Mouse (Mus musculus) T-helper 17 cell (primary cell): ENCODE results near the gene Prmt3.

Experiments used
- in situ Hi-C, 2 experiments: fragments of 300-600 bp; cut with MboI, MseI; formaldehyde crosslinking; loops; 1 replicate in 1 of 2; 2 replicates in 1 of 2; pipeline ENCODE4 v1.15.1; 2025; ENCODE audit warnings: high pct_unique_total_duplicates in 2 of 2

Gene Prmt3

DNA sequence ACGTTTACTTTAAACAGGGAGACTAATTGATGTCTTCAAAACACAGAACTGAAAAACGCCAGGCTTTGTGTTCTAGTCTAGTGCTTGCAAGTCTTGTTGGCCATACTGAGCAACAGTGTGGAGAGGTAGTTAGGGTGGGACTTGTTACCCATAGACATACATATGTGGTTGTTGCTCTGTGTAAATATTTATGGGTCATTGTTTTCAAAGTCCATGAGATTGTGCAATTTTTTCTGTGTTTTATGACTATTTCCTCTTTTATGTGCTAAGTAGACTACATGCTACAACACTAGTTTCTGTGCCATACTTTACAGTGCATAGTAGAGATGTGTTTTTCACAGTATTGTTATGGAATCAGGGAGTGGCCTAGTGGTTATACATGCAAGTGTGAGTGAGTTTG is 16.2 kb downstream of the Prmt3 start:
- in situ Hi-C loops: loop anchor here (5.0 to 25.0 kb wide), 2 partner anchors 123 to 982 kb away; no protein-coding TSS in a partner anchor

DNA sequence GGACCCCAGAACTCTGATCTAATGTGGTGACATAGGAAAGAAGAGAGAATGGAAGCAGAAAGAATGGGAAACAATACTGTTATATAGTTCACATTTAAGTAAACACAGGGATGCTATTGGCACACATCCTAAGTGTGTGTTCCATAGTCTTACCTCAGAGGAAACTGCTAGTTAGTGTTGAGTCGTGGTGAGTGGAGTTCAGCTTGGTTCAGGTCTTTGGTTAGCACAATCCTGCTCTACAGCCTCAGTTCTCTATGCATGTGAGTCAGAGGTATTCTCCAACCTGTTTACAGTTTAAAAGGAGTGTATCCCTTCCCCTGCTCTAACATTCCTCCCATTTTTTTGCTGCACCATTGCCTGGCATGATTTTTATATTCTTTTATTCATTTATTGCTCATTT is 19.0 kb downstream of the Prmt3 start:
- in situ Hi-C loops: loop anchor here (25.0 kb wide), 1 partner anchor 985 kb away; no protein-coding TSS in a partner anchor

DNA sequence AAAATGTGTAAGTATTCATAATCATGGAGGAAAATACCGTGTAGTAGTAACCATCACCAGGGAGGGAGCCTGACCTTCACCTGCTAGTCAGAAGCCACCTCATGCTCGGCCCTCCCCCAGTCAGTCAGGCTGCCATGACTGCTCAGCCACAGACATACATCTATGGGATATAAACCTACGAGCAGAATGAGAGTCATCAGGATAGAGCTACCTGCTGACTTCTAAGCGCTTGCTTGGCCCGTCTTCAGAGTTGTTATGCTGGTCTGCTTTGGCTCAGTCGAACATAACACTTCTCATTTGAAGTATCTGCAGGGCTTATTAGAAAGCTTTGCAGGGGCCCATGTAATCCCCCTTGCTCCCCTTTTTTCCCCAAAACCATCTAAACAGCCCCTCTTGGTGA is 25.4 kb downstream of the Prmt3 start:
- in situ Hi-C loops: loop anchor here in 1 of 2 experiments (5.0 kb wide), 1 partner anchor 54 kb away; no protein-coding TSS in a partner anchor

DNA sequence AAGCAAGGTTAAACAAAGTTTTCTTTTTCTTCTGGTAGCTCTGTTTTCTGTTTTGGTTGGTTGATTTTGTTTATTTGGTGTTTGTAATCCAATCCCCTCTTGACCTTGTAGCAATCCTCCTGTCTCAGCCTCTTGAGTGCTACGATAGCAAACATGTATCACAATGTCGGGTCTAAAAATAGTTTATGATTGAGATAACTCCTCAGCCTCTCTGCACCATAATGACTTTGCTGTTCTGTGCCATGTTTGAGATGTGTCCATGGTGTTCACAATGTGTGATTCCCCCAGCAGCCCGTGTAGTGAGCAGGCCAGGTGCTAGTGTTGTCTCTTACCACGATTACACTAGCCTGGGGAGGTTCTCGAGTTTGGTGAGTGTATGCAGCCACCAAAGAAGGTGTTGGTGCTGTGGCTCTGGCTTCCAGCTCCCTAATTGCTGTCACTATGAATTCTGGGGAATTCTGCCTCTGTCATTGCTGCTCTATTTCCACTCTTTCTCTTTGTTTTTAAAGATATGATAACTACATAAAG is 26.6 kb downstream of the Prmt3 start:
- in situ Hi-C loops: loop anchor here in 1 of 2 experiments (5.0 kb wide), 1 partner anchor 53 kb away; no protein-coding TSS in a partner anchor

DNA sequence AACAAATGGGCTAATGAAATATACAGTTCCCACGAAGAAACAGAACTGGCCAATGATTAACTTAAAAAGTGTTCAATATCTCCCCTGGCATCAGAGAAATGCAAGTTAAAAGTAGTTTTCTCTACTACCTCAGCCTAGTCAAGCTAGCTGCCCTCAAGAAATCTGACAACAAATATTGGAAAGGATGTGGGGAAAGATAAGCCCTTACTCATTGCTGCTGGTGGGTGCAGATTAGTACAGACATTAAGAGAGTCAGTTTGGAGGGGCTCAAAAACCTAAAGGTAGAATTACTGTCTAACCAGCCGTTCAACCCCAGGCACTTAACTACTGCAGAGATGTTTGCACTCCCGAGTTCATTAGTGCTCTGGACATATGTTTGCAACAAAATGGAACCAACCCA is 27.5 kb downstream of the Prmt3 start:
- in situ Hi-C loops: no loop called here

DNA sequence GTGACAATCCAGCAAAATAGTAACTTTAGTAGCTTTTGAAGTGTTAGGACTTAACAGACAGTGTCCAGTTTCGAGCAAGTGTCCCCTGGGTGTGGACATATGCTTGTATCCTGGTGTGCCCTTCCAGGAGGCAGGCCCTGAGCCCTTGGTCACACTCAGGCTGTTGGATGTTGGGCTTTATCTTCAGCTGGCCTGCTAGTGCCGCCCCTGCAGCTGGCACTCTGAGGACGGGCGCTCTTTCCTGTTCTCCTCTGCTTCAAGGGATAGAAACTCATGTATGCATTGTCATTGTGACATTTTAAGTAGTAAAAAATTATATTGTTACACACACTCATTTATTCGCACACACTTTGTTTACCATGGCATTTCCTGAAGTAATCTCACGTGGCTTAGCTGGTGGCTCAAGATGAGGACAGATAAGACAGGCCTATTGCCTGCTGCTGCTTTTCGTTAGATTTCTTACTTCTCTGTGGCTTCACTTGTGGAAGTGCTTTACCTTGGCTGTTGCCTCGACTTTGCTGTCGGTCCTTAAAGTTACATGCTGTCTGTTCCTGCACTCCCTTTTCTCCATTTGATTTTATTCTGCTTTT is 29.0 kb downstream of the Prmt3 start:
- in situ Hi-C loops: no loop called here

DNA sequence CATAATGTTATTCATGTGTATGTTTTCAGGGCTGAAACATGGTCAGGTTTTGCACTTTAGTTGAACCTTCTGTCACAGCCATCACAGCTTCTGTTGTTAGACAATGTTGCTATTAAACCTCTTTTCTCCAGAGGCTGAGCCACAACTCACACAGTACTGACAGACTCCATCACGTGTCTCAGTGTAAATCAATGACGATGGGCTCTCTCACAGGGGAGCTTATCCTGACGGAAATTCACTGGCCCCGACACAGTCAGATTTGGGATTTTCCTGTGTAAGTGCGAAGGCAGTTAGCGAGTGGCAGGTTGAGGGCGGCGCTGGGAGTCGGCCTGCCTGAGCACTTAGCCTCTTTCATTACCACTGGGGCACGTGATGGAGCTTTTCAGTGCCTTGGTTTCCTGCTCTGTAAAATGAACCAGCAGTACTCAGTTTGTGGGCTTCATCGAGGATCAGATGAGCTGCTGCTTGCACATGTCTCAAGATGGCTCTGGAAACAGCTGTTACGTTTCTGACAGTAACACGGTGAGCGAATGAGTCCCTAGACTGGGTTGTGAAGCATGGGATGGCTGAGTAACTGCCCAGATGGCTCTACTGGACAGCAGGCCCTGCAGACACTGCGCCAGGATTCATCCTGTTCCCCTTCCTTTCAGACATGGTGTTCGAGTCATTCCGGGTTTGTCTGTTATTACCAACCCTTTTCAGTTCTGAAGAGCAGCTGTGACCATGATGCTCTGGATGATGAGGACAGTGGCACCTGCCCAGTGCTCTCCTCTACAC is 29.9 kb downstream of the Prmt3 start:
- in situ Hi-C loops: no loop called here

DNA sequence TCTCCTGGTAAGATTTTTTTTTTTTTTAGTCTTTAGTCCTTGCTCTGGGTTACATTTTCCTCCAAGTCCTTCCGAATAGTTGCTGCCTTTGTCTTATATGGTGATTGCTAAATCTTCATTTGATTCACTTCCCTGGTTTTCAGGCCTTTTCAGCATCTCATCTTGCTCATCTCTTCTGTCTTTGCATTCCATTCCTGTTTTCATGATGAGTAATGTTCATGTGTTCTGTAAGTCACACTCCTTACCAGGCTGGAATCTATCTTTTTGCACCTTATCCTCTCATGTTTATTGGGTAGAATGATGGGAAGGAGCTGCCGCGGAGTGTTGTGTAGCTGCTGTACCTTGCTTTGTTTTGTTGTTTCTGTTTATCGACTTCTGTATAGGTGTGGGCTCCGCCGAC is 31.0 kb downstream of the Prmt3 start:
- in situ Hi-C loops: no loop called here

DNA sequence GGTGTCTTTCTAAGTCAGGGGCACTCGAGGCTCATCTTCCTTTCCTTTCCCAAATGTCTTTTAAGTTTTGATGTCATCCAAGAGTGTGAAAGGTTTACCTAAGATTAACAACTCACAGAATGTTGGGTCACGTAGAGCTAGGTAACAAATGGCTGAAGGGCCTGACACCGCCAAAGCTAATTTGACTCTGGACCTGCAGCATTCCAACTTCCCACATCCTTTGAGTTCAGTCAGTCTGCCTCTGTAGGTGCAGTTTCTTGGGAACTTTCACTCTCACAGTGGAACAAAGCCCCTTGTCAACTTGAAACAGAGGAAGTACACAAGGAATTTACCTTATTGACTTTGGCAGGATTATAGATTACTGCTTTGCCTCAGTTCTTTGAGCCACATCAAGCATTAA is 31.4 kb downstream of the Prmt3 start:
- in situ Hi-C loops: no loop called here

DNA sequence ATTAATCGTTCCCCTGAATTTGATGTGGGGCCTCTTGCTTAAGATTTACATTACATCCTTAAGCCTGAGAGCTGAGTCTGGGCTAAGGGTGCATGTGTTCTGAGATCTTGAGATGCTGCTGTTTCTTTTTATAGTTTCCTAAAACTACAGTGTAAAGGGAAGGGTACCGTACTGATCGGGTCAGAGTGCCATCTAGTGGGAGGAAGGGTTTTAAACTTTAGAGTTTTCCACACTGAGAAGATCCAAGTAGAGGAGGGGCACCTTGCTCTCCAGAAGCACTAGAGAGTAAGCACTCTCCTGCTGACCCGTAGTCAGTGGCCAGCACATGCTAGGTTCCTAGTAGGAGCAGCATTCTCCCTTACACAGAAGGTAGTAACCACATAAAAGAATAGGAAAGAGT is 33.2 kb downstream of the Prmt3 start:
- in situ Hi-C loops: no loop called here

DNA sequence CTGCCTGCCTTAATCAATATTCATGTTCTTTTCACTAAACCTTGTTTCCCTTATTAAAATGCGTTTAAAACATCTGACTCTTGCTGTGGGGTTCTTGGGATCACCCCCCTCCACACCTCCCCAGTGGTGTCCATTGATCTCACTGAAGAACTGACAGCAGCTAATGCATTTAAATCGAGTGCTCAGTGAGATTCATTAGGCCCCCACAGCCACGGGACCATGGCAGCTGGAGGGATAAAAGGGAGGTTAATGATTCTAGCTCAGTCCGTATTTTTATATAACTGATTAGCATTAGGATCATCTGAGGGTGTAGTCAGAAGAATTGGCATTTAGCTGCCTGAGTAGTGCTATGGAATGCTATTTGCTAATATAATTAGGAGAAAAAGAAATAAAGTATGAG is 41.2 kb downstream of the Prmt3 start:
- in situ Hi-C loops: no loop called here

DNA sequence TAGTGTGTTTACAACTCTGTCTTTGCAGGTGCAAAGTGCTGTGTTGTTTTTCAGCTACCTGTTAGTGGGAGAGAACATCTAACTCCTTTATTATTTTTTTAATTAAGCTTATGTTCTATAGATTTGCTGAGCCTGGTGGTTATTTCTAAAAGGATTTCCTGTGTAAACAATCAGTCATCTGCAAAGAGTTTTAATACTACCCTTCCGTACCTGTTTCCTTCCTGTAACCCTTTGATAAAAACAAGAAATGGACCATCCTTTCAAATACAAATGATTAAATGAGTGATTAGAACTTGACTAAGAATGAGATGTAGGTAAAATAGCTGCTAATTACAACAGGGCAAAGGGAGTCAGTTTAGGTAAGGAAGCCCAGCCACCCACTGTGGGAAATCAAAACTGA is 43.2 kb downstream of the Prmt3 start:
- in situ Hi-C loops: no loop called here

DNA sequence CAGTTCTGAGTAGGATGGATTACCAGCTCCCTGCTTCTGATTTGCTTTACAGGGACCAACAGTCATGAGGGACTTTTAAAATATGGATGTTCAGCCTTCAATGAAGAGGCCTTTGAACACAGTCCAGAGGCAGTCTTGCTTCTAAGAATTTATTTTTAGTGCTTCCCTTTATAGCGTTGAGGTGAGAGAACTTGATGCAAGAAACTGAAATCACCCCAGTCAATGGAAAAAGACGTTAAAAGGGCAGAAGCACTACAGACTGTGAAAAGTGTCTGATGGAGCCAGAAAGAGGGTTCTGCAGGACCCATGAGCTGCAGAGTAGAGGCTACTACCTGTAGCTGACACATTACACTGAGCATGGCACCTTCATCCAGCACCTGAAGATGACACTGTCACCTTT is 43.9 kb downstream of the Prmt3 start:
- in situ Hi-C loops: no loop called here

DNA sequence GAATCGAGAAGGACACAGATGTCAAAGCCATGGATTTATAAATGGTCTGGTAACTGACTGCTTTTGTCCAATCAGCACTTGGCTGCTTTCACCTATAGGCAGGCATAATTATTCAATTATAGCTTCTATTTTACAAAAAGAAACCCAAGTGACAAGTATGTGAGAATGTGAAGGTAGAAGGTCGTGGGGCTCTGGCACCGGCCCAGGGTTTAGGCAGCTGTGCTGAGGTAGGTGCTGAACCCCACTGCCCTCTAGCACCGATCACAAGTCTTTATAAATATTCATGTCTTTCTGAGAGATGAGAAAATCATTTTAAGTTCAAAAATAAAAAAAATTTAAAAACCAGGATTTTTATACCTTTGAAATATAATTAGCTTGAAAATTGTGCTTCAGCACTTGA is 45.4 kb downstream of the Prmt3 start:
- in situ Hi-C loops: no loop called here

DNA sequence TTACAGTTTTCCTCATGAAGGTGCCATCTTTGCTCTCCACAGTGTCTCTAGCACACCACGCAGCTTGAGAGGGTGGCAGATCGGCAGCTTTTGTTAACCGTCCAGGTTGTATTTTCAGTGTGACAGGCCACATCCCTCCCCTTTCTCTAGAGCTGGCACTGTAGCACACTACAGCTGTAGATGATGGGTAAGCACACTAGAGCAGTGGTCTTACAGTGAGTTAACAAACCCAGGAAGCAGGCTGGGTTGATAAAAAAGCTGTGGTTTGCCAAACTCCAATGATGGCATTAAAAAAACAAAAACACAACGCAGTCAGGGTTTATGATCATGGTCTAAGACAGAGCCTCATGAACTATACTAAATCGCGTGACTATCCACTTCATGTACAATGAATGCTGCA is 45.9 kb downstream of the Prmt3 start:
- in situ Hi-C loops: no loop called here

DNA sequence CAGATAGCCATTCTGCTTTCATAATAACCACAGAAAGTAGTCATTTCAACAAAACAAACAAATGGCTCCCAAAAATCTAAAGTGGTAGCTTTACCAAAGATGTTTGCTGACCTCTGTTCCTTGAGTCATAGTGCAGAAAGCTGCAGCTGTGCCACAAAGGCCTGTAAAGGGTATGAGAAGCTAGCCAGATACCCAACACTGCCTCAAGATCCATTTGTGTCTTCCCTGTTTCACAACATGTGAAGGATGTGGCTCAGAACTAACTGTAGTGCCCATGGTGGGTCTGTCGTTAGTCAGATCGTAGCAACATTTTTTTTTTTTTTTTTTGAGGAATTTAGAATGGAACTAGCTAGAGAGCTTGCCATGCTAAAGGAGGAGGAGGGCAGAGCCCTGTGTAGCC is 46.4 kb downstream of the Prmt3 start:
- in situ Hi-C loops: no loop called here

DNA sequence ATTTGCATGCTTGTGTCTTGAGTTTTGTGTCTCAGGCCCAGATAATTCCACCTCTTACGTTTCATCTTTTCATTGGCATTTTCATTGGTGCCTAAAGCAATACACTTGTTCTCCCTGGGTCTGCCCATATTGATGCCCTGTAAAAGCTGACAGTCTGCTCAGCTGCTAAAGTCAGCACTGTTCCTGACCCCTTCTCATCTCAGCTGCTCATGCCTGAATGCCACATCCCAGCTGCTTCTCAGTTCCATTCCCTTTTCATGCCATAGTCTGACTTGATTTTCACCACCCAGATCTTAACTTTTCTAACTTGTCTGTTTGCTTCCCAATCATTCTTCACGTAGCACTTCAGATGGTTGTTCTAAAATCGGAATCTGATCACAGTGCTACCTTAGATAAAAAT is 47.3 kb downstream of the Prmt3 start:
- in situ Hi-C loops: no loop called here

DNA sequence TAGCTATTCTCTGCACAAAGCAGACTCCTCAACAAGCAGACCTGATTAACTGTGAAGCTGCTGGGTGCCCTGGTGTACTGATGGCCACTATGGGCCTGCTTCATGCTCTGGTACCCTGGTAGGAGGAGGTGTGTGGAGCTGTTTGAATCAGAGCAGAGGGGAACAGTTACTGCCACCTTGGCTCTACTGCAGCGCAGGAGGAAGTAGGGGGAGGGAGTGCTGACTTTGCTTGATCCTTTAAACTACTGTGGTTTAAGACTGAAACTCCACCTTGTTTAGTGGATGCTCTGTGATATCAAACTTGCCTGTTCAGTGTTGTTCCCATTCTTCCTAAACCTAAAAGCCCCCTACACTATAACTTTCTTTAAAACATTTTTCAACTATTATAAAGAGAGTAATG is 49.8 kb downstream of the Prmt3 start:
- in situ Hi-C loops: no loop called here

DNA sequence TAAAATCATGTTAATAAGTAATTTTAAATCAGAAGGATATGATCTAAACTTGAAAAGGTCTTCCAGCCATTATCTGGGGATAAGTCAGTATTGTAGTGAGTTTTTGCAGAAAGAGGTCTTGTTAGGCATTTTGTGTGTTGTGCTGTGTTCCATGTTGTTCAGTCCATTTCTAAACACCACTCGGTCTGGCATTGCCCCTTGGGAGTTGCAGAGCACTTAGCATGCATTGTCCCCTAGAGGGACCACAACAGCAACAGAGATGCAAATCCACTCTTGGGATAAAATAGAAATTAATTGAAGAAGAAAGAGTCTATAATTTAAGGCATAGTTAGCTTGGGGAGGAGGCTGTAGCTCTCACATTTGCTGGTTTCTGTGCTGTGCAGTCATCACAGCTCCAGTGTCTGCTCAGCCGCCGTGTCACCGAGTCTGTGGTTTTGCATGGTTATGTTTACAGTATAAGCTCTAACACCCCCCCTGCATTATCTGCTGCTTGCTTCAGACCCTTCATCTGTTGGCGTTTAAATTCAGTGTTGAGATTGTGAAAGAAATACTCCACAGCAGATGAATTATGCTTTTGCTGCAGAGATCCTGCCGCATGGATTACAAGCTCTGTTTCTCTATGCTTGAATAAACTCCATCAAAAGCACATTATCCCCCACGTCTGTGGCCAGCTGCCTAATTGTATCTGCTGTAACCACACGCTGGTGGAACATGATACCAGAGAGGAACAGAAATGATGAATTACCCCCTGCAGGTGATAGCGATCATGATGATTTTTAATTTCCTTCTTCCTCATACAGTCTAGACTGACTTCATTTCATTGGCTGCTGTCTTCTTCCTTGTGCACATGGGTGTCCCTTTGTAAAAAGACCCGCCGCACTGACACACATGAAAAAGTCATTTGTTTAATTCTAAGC is 64.5 kb downstream of the Prmt3 start:
- in situ Hi-C loops: no loop called here

DNA sequence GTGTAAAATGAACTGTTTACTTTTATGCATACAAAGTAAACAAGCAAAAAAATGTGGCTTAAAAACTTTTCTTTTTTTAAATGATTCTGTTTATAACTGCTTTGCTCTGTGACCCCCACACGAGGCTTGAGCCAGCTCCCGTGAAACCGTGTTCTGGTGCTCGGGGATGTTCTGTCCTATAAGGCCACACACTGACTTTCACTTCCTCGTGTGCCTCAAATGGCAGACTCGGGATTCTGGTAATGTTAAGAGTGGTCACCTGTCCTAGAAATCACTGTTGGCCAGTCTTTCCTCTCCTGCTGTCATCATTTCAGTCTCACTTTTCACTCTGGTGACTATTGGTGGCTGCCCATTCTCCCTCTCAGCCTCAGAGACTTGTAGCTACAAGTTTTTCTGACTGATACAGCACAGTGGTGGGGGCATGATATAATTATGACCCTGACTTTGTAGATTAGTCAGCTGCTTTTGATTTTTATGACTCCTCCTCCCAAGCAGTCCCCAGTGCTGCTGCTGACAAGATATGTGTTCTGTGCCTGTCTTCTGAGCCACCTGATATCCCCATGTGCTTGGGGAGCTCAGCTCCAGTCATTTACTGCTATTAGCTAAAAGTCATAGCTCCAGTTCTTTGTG is 65.3 kb downstream of the Prmt3 start:
- in situ Hi-C loops: no loop called here

DNA sequence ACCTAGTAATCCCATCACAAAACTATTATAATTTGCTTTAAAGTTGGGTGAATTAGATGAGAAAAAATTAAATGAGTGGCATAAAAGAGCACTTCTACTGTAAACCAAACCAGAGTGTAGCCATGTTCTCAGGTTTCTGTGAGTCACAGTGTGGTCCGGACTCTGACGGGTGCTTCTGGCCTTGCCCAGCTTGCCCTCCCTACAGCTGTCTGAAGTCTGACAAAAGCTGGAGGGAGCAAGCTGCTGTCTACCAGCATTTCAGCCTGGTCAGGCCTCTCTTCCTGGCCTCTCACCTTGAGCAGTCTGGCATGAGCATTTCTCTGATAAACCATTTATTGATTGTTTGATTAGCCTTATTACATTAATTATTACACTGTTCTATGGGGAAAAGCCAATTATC is 69.8 kb downstream of the Prmt3 start:
- in situ Hi-C loops: no loop called here
